9 mouse cellular contexts compared by ENCODE assay signal in the genomic region with DNA sequence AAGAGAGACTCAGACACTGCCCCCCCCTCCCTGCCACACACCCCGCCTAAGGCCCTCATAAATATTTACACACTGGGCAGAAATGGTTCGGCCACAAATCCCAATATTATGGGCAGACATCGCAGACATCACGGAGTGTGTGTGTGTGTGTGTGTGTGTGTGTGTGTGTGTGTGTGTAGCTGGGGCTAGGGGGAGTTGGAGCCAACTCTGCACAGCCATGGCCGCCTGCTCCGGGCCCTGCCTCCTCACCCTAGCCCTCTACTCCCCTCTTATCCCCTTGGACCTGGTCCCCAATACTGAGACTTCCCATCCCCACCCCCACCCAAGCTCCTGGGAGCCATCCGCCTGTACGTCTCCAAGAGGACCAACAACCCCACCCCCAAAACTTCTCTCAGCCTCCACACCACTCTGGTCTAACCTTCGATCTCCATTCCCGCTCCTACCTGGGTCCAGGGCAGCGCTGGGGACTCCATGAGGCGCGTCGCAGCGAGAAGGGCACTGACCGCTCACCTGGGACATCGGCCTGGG. TPM values are rescaled to one million over a fixed set of nuclear protein-coding genes. Genes with fewer than 3 reads are reported as not detected.
A peak's percentile ranks its signal among the peaks of the same experiment; 100 is the strongest.
DNase-seq lines count a peak whose midpoint lies in the region; ATAC-seq and TF ChIP-seq lines count a peak whose summit lies in the region.
"Had no signal": no experiment of that assay in that cellular context is flagged by ENCODE, and none has a peak within 500 bp of the region (broad histone marks: within the 10 kb centered on the region; RNA-seq: fewer than 3 reads in every experiment).

No protein-coding gene starts in this region.

- 7% methylated on average over 17 of the region's 17 CpGs for WGBS in heart, embryonic 15.5 days
- 4% methylated on average over 17 of the region's 17 CpGs for whole genome bisulfite sequencing in liver, embryonic 16.5 days (ENCODE audit: insufficient replicate concordance)

- no peaks in the 10 kb centered on the region for H3K36me3 ChIP-seq in E14TG2a.4 (ENCODE audit: insufficient read depth, low read length)
- no peaks in the 10 kb centered on the region; the same call in 1 of the 2 replicates for H3K36me3 ChIP-seq in heart, embryonic 15.5 days
- no peaks in the 10 kb centered on the region for H3K36me3 ChIP-seq in liver, embryonic 16.5 days (ENCODE audit: control insufficient read depth, insufficient read depth)

- H3K4me1 ChIP-seq in E14TG2a.4 (replicated peaks; ENCODE audit: low read depth, low read length): peaks cover 40% of the 10 kb centered on the region
- peaks cover 47% of the 10 kb centered on the region for H3K4me1 ChIP-seq in heart, embryonic 15.5 days (replicated peaks)
- H3K4me1 ChIP-seq in liver, embryonic 16.5 days (ENCODE audit: control insufficient read depth, low read depth, low read length): no peaks in the 10 kb centered on the region; the same call in 1 of the 2 replicates

- peak overlapping the region; percentile 58; the same call in 1 of the 2 replicates for H3K27ac ChIP-seq in gastrocnemius, adult 2 months
- H3K27ac ChIP-seq in heart, embryonic 15.5 days: peak overlapping the region; percentile 87
- no peak overlapping the region for H3K27ac ChIP-seq in liver, embryonic 16.5 days (ENCODE audit: low read length)

- H3K27me3 ChIP-seq in E14TG2a.4 (ENCODE audit: insufficient read depth, low read length): peaks cover 83% of the 10 kb centered on the region
- H3K27me3 ChIP-seq in heart, embryonic 15.5 days: no peaks in the 10 kb centered on the region
- peaks cover 34% of the 10 kb centered on the region for H3K27me3 ChIP-seq in liver, embryonic 16.5 days (ENCODE audit: control insufficient read depth, insufficient read depth, low read depth, low read length)

- peak; percentile 20 for ATAC-seq in heart, embryonic 15.5 days (replicated peaks; ENCODE audit: insufficient number of reproducible peaks, insufficient read depth, low FRiP score, low read depth)
- peak; percentile 11; the same call in 1 of the 2 replicates for ATAC-seq in liver, embryonic 16.5 days (ENCODE audit: low read depth)

- peak overlapping the region; percentile 86 for H3K9ac ChIP-seq in heart, embryonic 15.5 days
- peak overlapping the region; percentile 25; the same call in 1 of the 2 replicates for H3K9ac ChIP-seq in liver, embryonic 16.5 days (ENCODE audit: low read depth, low read length)

- no peak for DNase-seq in gastrocnemius, adult 2 months
- no peak for DNase-seq in gastrocnemius, postnatal 10 days
- DNase-seq in cerebellum, adult 9-11 months: no peak
- no peak for DNase-seq in cerebellum, postnatal 4 days (ENCODE audit: low spot score in 2 of 2)
- DNase-seq in left cerebral cortex, postnatal 25 days (ENCODE audit: low spot score in 2 of 2): no peak

- H3K4me3 ChIP-seq in gastrocnemius, adult 2 months: peak overlapping the region; percentile 70
- H3K4me3 ChIP-seq in E14TG2a.4 (replicated peaks; ENCODE audit: low read length): peak overlapping the region; percentile 84
- peak overlapping the region; percentile 92 for H3K4me3 ChIP-seq in heart, embryonic 15.5 days
- peak overlapping the region; percentile 53 for H3K4me3 ChIP-seq in liver, embryonic 16.5 days (ENCODE audit: low read depth, low read length)

- no peak for TF ChIP-seq CTCF in gastrocnemius, adult 2 months (IDR thresholded peaks at IDR 0.05)
- TF ChIP-seq CTCF in E14TG2a.4 (conservative IDR thresholded peaks at IDR 0.05; ENCODE audit: low read length): no peak

- intact Hi-C loops in gastrocnemius, adult 2 months (cut with DNase I): no loop called here
- intact Hi-C loops in left cerebral cortex, postnatal 25 days (cut with DNase I): no loop called here

- peaks cover 12% of the 10 kb centered on the region for H3K9me3 ChIP-seq in E14TG2a.4 (ENCODE audit: low read length)
- H3K9me3 ChIP-seq in heart, embryonic 15.5 days (replicated peaks): no peaks in the 10 kb centered on the region
- no peaks in the 10 kb centered on the region for H3K9me3 ChIP-seq in liver, embryonic 16.5 days (replicated peaks; ENCODE audit: control insufficient read depth, low read length)

- H3K4me2 ChIP-seq in heart, embryonic 15.5 days: peak overlapping the region; percentile 94
- peak overlapping the region; percentile 62 for H3K4me2 ChIP-seq in liver, embryonic 16.5 days (ENCODE audit: low read depth, low read length)

RNA-seq across cellular contexts. Expression of a gene that starts 1.9 kb away (rescaled TPM):
- total RNA-seq in gastrocnemius, adult 2 months (2021): under 1 TPM; 0.31 to 0.42 TPM
- total RNA-seq in gastrocnemius, postnatal 10 days (2021): 10 to 100 TPM in 1 of 2 experiments, 1 to 10 TPM in 1; 7.2 to 10.0 TPM
- polyA plus RNA-seq in heart, embryonic 15.5 days (2015; fragmentation: Nextera tagmentation; extraction: Ambion mirVana): 7.9 and 12.1 TPM in 2 replicates
- polyA plus RNA-seq in liver, embryonic 16.5 days (2015; fragmentation: Nextera tagmentation; extraction: Ambion mirVana): 0.47 and 0.84 TPM in 2 replicates
- total RNA-seq in left cerebral cortex, postnatal 25 days (2021): 1 to 10 TPM in 1 of 2 experiments, under 1 TPM in 1; 0.80 to 1.4 TPM
- total RNA-seq: neutrophil, adult 5-6 weeks had no signal
